Mouse (Mus musculus) cerebellum, adult 2 months (tissue): ENCODE results near the gene Asb15.

Experiments used
- CTCF ChIP-seq: fragments of 200-500 bp; IDR thresholded peaks from 2 replicates; pipeline ENCODE4 v1.5.1; 2011; ENCODE audit warnings: low read depth, mild to moderate bottlenecking, control low read depth, low read length, moderate library complexity, borderline replicate concordance; ENCODE audit not compliant: insufficient read depth
- POLR2A ChIP-seq: fragments of 200-500 bp; IDR thresholded peaks from 2 replicates; pipeline ENCODE4 v1.6.1; 2011; ENCODE audit warnings: low read length, control low read depth, borderline replicate concordance; ENCODE audit not compliant: insufficient read depth

DNA sequence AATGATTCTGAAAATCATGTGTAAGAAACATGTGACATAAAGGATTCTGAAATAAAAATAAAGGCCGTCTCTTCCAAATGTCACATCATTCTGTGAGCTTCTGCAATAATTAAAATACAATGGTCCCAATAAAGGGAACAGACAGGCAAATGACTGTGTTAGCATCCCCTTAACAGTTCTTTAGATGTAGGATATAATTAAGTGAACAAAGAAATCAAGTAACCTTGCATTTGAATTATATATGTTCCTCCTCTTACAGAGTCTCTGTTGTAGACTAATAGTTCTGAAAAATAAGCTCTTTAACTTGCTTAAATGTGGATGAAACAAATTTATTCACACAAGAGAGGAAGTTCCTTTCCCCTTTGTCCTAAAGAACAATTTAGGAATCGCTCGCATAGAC, 10.5 kb downstream of the Asb15 start:
- TF ChIP-seq CTCF (no peak), POLR2A (no peak)
